Mouse (Mus musculus) ES-Bruce4 (cell line): Measurements from ENCODE around the gene Clba1. TPM values are rescaled to one million over a fixed set of nuclear protein-coding genes. Genes with fewer than 3 reads are reported as not detected.
"Not testable (repeated sequence)": the region's sequence is repeated elsewhere in the genome, so short reads cannot be mapped to it uniquely, and the experiment has no call there.

ENCODE experiments used
- H3K27ac ChIP-seq: 2 replicates; pipeline ENCODE4 v1.5.1; 2012; ENCODE audit warnings: low read length, inconsistent platforms; ENCODE audit not compliant: insufficient read depth
- H3K27me3 ChIP-seq: 2 replicates; pipeline ENCODE4 v1.6.1; 2012; ENCODE audit warnings: mild to moderate bottlenecking, low read length, inconsistent platforms; ENCODE audit not compliant: control insufficient read depth, poor library complexity, insufficient read depth, severe bottlenecking
- H3K36me3 ChIP-seq: 2 replicates; pipeline ENCODE4 v1.6.1; 2012; ENCODE audit warnings: inconsistent platforms, mild to moderate bottlenecking, low read length, moderate library complexity; ENCODE audit not compliant: control insufficient read depth, poor library complexity, insufficient read depth, severe bottlenecking
- H3K4me1 ChIP-seq: one replicate; pipeline ENCODE4 v1.8.1; 2011; ENCODE audit warnings: low read length; ENCODE audit not compliant: control insufficient read depth, insufficient read depth
- H3K4me3 ChIP-seq: 2 replicates; pipeline ENCODE4 v1.5.1; 2011; ENCODE audit warnings: low read depth, mild to moderate bottlenecking, low read length
- H3K9ac ChIP-seq: 2 replicates; pipeline ENCODE4 v1.6.1; 2012; ENCODE audit warnings: low read depth, mild to moderate bottlenecking, inconsistent platforms; ENCODE audit not compliant: poor library complexity, severe bottlenecking
- H3K9me3 ChIP-seq: replicated peaks from 2 replicates; pipeline ENCODE4 v1.6.1; 2012; ENCODE audit warnings: mild to moderate bottlenecking, low read length, inconsistent platforms; ENCODE audit not compliant: control insufficient read depth, poor library complexity, insufficient read depth, severe bottlenecking
- CTCF ChIP-seq: IDR thresholded peaks from one replicate; pipeline ENCODE4 v1.8.1; 2011; ENCODE audit warnings: low read depth, low read length
- EP300 ChIP-seq: IDR thresholded peaks from 2 replicates; pipeline ENCODE4 v1.6.1; 2011; ENCODE audit warnings: low read depth, low read length; ENCODE audit not compliant: insufficient read depth
- POLR2A ChIP-seq: IDR thresholded peaks from one replicate; pipeline ENCODE4 v1.8.1; 2011; ENCODE audit warnings: low read length; ENCODE audit not compliant: insufficient read depth
- polyA plus RNA-seq: library from polyadenylated mRNA; stranded (reverse); fragments of >200 nt; gene quantifications from 2 replicates; pipeline ENCODE4 v1.2.4, GENCODE M21; 2011; ENCODE audit warnings: low read depth; ENCODE audit not compliant: missing spikeins, insufficient read depth, insufficient read length

Gene Clba1
- polyA plus RNA-seq, 1 experiment = 7.6 TPM

- H3K9ac ChIP-seq = no peak overlapping the region
- TF ChIP-seq CTCF (no peak), EP300 (no peak), POLR2A (no peak)
- H3K27ac ChIP-seq = no peak overlapping the region
- H3K4me1 ChIP-seq = peaks cover 4% of the 10 kb centered on the region
- no peak overlapping the region for H3K4me3 ChIP-seq
- no peaks in the 10 kb centered on the region for H3K27me3 ChIP-seq
- H3K9me3 ChIP-seq = no peaks in the 10 kb centered on the region
- H3K36me3 ChIP-seq = peaks cover 3% of the 10 kb centered on the region
Observed at GRCm38 (mm10) chr12:112833527-112833926, 24.8 kb downstream of the Clba1 start.

- H3K27ac ChIP-seq = no peak overlapping the region
- H3K4me1 ChIP-seq = peaks cover 4% of the 10 kb centered on the region
- no peaks in the 10 kb centered on the region for H3K27me3 ChIP-seq
- 0 out of 2 replicates have a peak, but pooled peaks cover 2% of the 10 kb centered on the region for H3K9me3 ChIP-seq
- peaks cover 3% of the 10 kb centered on the region for H3K36me3 ChIP-seq
- TF ChIP-seq POLR2A = no peak
- no peak for TF ChIP-seq EP300
- no peak for TF ChIP-seq CTCF
- H3K9ac ChIP-seq = no peak overlapping the region
- H3K4me3 ChIP-seq = no peak overlapping the region
Observed at GRCm38 (mm10) chr12:112835046-112835445, 26.3 kb downstream of the Clba1 start.

GRCm38 (mm10) chr12:112840209-112841086 lies 31.7 kb downstream of the Clba1 start:
- H3K4me1 ChIP-seq = no peaks in the 10 kb centered on the region
- 0 out of 2 replicates have a peak, but pooled peaks cover 2% of the 10 kb centered on the region for H3K9me3 ChIP-seq
- no peak overlapping the region for H3K4me3 ChIP-seq
- no peaks in the 10 kb centered on the region for H3K36me3 ChIP-seq
- no peak overlapping the region for H3K27ac ChIP-seq
- no peaks in the 10 kb centered on the region for H3K27me3 ChIP-seq
- no peak overlapping the region for H3K9ac ChIP-seq
- TF ChIP-seq POLR2A = no peak

GRCm38 (mm10) chr12:112841338-112841892 lies 32.7 kb downstream of the Clba1 start:
- TF ChIP-seq CTCF = peak; percentile 26
- H3K9ac ChIP-seq, H3K27ac ChIP-seq, H3K4me1 ChIP-seq, H3K27me3 ChIP-seq, H3K9me3 ChIP-seq, H3K4me3 ChIP-seq, H3K36me3 ChIP-seq: not testable (repeated sequence)

- H3K9ac ChIP-seq, H3K27me3 ChIP-seq, H3K9me3 ChIP-seq, H3K4me1 ChIP-seq, H3K27ac ChIP-seq, H3K4me3 ChIP-seq, H3K36me3 ChIP-seq: not testable (repeated sequence)
Observed at GRCm38 (mm10) chr12:112842128-112842527, 33.4 kb downstream of the Clba1 start.

GRCm38 (mm10) chr12:112843803-112844202 lies 35.1 kb downstream of the Clba1 start:
- TF ChIP-seq EP300 (no peak), POLR2A (no peak), CTCF (peak; percentile 99)

More at GRCm38 (mm10) chr12:112843803-112844202, 35.1 kb downstream of the Clba1 start:
- Histone ChIP-seq H3K4me3 (no peak overlapping the region), H3K27ac (no peak overlapping the region), H3K27me3 (no peaks in the 10 kb centered on the region), H3K9ac (no peak overlapping the region), H3K4me1 (no peaks in the 10 kb centered on the region), H3K9me3 (0 out of 2 replicates have a peak, but pooled peaks cover 2% of the 10 kb centered on the region), H3K36me3 (no peaks in the 10 kb centered on the region)
